22 mouse cellular contexts compared by ENCODE assay signal in genomic region chr4:62210035-62210434, GRCm38 (mm10). TPM values are rescaled to one million over a fixed set of nuclear protein-coding genes. Genes with fewer than 3 reads are reported as not detected.
DNase-seq lines count a peak whose midpoint lies in the region; ATAC-seq and TF ChIP-seq lines count a peak whose summit lies in the region.
"Had no signal": no experiment of that assay in that cellular context is flagged by ENCODE, and none has a peak within 500 bp of the region (broad histone marks: within the 10 kb centered on the region; RNA-seq: fewer than 3 reads in every experiment).

No protein-coding gene starts in this region.

- no peaks in the 10 kb centered on the region for H3K4me1 ChIP-seq in intestine, postnatal 0 days (replicated peaks; ENCODE audit: control insufficient read depth, insufficient read depth, low read length)
- peaks cover 7% of the 10 kb centered on the region; the same call in 1 of the 2 replicates for H3K4me1 ChIP-seq in intestine, embryonic 16.5 days (ENCODE audit: control insufficient read depth, insufficient read depth, low read length)
- H3K4me1 ChIP-seq in limb, embryonic 14.5 days (ENCODE audit: control insufficient read depth, insufficient read depth, low read length): 0 out of 2 replicates have a peak, but pooled peaks cover 4% of the 10 kb centered on the region

- H3K36me3 ChIP-seq in intestine, postnatal 0 days (ENCODE audit: control insufficient read depth, insufficient read depth): no peaks in the 10 kb centered on the region
- no peaks in the 10 kb centered on the region for H3K36me3 ChIP-seq in intestine, embryonic 16.5 days (ENCODE audit: control insufficient read depth, insufficient read depth, low read length)
- no peaks in the 10 kb centered on the region for H3K36me3 ChIP-seq in limb, embryonic 14.5 days (ENCODE audit: control insufficient read depth, insufficient read depth, low read length)
- H3K36me3 ChIP-seq: embryonic facial prominence, embryonic 12.5 days; G1E had no signal

- no peak for TF ChIP-seq POLR2A in limb, embryonic 14.5 days (IDR thresholded peaks at IDR 0.05; ENCODE audit: borderline replicate concordance, extremely low read depth, insufficient read depth, insufficient read length)

- no peak for ATAC-seq in intestine, postnatal 0 days
- no peak for ATAC-seq in intestine, embryonic 16.5 days
- ATAC-seq in limb, embryonic 14.5 days (ENCODE audit: low FRiP score, low read depth): no peak
- ATAC-seq: activated CD4-positive, CD25-positive, alpha-beta regulatory T cell, adult 4 months; midbrain, embryonic 16.5 days had no signal

- H3K27ac ChIP-seq in intestine, postnatal 0 days (ENCODE audit: low read depth, low read length): no peak overlapping the region
- H3K27ac ChIP-seq in intestine, embryonic 16.5 days (ENCODE audit: low read length): no peak overlapping the region
- no peak overlapping the region for H3K27ac ChIP-seq in limb, embryonic 14.5 days (replicated peaks; ENCODE audit: low read depth, low read length)

- peak; percentile 32; the same call in 1 of the 2 replicates for TF ChIP-seq CTCF in intestine, postnatal 0 days (IDR thresholded peaks at IDR 0.05; ENCODE audit: low read depth)

- H3K4me3 ChIP-seq in intestine, postnatal 0 days (ENCODE audit: low read depth, low read length): no peak overlapping the region
- H3K4me3 ChIP-seq in intestine, embryonic 16.5 days (ENCODE audit: low read length): no peak overlapping the region
- no peak overlapping the region for H3K4me3 ChIP-seq in limb, embryonic 14.5 days (replicated peaks; ENCODE audit: low read length)

- peak; percentile 24 to 57 for DNase-seq in cerebellum, postnatal 10 days
- DNase-seq in cerebellum, postnatal 36 days: no peak
- DNase-seq in retina, postnatal 1 day: peak; percentile 33
- no peak for DNase-seq in retina, embryonic 14.5 days (ENCODE audit: low spot score)
- DNase-seq in limb, embryonic 14.5 days (ENCODE audit: low spot score): peak; percentile 21
- DNase-seq in right cerebral cortex, postnatal 10 days (ENCODE audit: low spot score in 2 of 2): no peak
- DNase-seq: B cell, adult 2 months; heart, adult 18-20 months; kidney, adult 8-10 months; kidney, postnatal 4 days; lung, adult 2 months; right cerebral cortex, postnatal 4 days had no signal

- WGBS in intestine, postnatal 0 days: 51% methylated on average over 4 of the region's 4 CpGs
- 45% methylated on average over 4 of the region's 4 CpGs for WGBS in intestine, embryonic 16.5 days
- 45% methylated on average over 4 of the region's 4 CpGs for WGBS in limb, embryonic 14.5 days

- H3K9me3 ChIP-seq in intestine, postnatal 0 days (ENCODE audit: control insufficient read depth): no peaks in the 10 kb centered on the region
- H3K9me3 ChIP-seq in intestine, embryonic 16.5 days (ENCODE audit: control insufficient read depth, low read length): no peaks in the 10 kb centered on the region
- no peaks in the 10 kb centered on the region for H3K9me3 ChIP-seq in limb, embryonic 14.5 days (ENCODE audit: control insufficient read depth, low read length)
- H3K9me3 ChIP-seq: embryonic facial prominence, embryonic 12.5 days; hindbrain, embryonic 15.5 days had no signal

- H3K27me3 ChIP-seq in intestine, postnatal 0 days (replicated peaks; ENCODE audit: control insufficient read depth, insufficient read depth, low read length): no peaks in the 10 kb centered on the region
- no peaks in the 10 kb centered on the region for H3K27me3 ChIP-seq in intestine, embryonic 16.5 days (replicated peaks; ENCODE audit: control insufficient read depth, insufficient read depth, low read length)
- no peaks in the 10 kb centered on the region for H3K27me3 ChIP-seq in limb, embryonic 14.5 days (ENCODE audit: control insufficient read depth, insufficient read depth, low read length)
- H3K27me3 ChIP-seq: embryonic facial prominence, embryonic 12.5 days; hindbrain, embryonic 15.5 days had no signal

- H3K4me2 ChIP-seq in intestine, postnatal 0 days (replicated peaks; ENCODE audit: low read depth): no peak overlapping the region
- no peak overlapping the region for H3K4me2 ChIP-seq in intestine, embryonic 16.5 days (ENCODE audit: low read depth, low read length)
- 0 out of 2 replicates have a peak overlapping the region, but pooled peaks have one; percentile 56 for H3K4me2 ChIP-seq in limb, embryonic 14.5 days (replicated peaks; ENCODE audit: low read depth, low read length, severe bottlenecking)

- no peak overlapping the region for H3K9ac ChIP-seq in intestine, postnatal 0 days (ENCODE audit: low read depth, low read length)
- no peak overlapping the region for H3K9ac ChIP-seq in intestine, embryonic 16.5 days (ENCODE audit: low read depth, low read length)
- no peak overlapping the region for H3K9ac ChIP-seq in limb, embryonic 14.5 days (ENCODE audit: low read depth, low read length, severe bottlenecking)
- H3K9ac ChIP-seq: hindbrain, embryonic 15.5 days had no signal

RNA-seq across cellular contexts. Expression of gene Zfp37, which starts 20.8 kb away (rescaled TPM):
- 2.4 and 3.1 TPM in 2 replicates for polyA plus RNA-seq in intestine, postnatal 0 days (2015; fragmentation: Nextera tagmentation; extraction: Ambion mirVana)
- polyA plus RNA-seq in intestine, embryonic 16.5 days (2015; fragmentation: Nextera tagmentation; extraction: Ambion mirVana): 4.8 and 5.3 TPM in 2 replicates
- 6.2 and 7.2 TPM in 2 replicates for polyA plus RNA-seq in limb, embryonic 14.5 days (2012; rRNA removed)
- 9.5 and 12.0 TPM in 2 replicates for polyA plus RNA-seq in limb, embryonic 14.5 days (2014; fragmentation: Nextera tagmentation; extraction: Ambion mirVana)
- polyA plus RNA-seq: activated CD4-positive, CD25-positive, alpha-beta regulatory T cell, adult 4 months; G1E had no signal

RNA-seq across cellular contexts. Expression of gene Slc31a2, which starts 52.3 kb away (rescaled TPM):
- 16.1 and 17.8 TPM in 2 replicates for polyA plus RNA-seq in intestine, postnatal 0 days (2015; fragmentation: Nextera tagmentation; extraction: Ambion mirVana)
- 20.4 and 21.2 TPM in 2 replicates for polyA plus RNA-seq in intestine, embryonic 16.5 days (2015; fragmentation: Nextera tagmentation; extraction: Ambion mirVana)
- polyA plus RNA-seq in limb, embryonic 14.5 days (2012; rRNA removed): 14.4 and 15.8 TPM in 2 replicates
- 15.2 and 15.6 TPM in 2 replicates for polyA plus RNA-seq in limb, embryonic 14.5 days (2014; fragmentation: Nextera tagmentation; extraction: Ambion mirVana)

RNA-seq across cellular contexts. Expression of gene Mup21, which starts 59.4 kb away (rescaled TPM):
- not detected in 2 replicates for polyA plus RNA-seq in intestine, postnatal 0 days (2015; fragmentation: Nextera tagmentation; extraction: Ambion mirVana)
- polyA plus RNA-seq in intestine, embryonic 16.5 days (2015; fragmentation: Nextera tagmentation; extraction: Ambion mirVana): not detected in 2 replicates
- polyA plus RNA-seq in limb, embryonic 14.5 days (2012; rRNA removed): not detected in 2 replicates
- polyA plus RNA-seq in limb, embryonic 14.5 days (2014; fragmentation: Nextera tagmentation; extraction: Ambion mirVana): not detected in 2 replicates
- polyA plus RNA-seq: activated CD4-positive, CD25-positive, alpha-beta regulatory T cell, adult 4 months; embryonic facial prominence, embryonic 12.5 days; G1E; hindbrain, embryonic 15.5 days; limb, embryonic 11.5 days; lung, adult 2 months; midbrain, embryonic 16.5 days; neural tube, embryonic 11.5 days; thymus, postnatal 0 days had no signal

Comparison
In these comparisons a context has a peak if more than half of its experiments do, and no peak if none do; other contexts are left out.
1. DNase-seq: peak in cerebellum, postnatal 10 days (2 of 2), retina, postnatal 1 day (single experiment) and limb, embryonic 14.5 days (single experiment); none in cerebellum, postnatal 36 days (0 of 2), retina, embryonic 14.5 days (single experiment) and right cerebral cortex, postnatal 10 days (0 of 2).